Mouse (Mus musculus): ENCODE measurements at regions not wholly inside any gene's neighbourhood (a gene's known extent, or its start where the extent isn't known, plus 50 kb on each side); places are given as distances from the start of the nearest gene placed in this dataset.

DNA sequence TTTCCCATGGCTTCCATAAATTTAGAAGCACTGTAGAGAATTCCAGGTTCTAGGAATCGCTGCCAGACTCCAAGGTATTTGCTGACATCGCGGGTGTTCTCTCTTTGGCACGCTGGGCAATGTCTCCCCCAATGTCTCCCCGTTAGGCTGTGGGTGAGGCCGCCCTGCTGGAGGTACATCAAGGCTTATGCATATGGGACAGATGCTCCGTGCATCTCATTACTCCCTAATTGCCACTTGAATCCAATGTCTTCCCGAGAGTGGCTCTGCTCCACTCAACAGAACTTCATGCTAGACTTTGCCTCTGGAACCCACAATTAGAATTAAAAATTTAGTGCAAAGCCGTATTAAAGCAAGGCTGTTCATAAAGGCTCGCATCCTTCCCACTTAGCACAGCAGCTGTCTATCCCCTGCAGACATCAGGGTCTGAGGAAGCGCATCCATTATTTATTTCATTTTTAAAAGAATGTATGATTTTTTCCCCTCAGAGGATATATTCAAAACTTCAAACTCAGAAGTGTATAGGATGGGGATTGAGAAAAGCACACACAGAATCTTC lies 120.9 kb downstream of the Cd55b start:
- TF ChIP-seq KAT2A (IDR thresholded peaks at IDR 0.05; ENCODE audit: insufficient replicate concordance, low read length) (no peak), POLR2A (IDR thresholded peaks at IDR 0.05; ENCODE audit: low read depth, low read length) (no peak), UBTF (IDR thresholded peaks at IDR 0.05; ENCODE audit: low read depth, low read length) (no peak), EP300 (IDR thresholded peaks at IDR 0.05; ENCODE audit: low read length) (no peak), TBP (conservative IDR thresholded peaks at IDR 0.05; ENCODE audit: low read depth, low read length) (no peak), MAFK (IDR thresholded peaks at IDR 0.05; ENCODE audit: insufficient replicate concordance, low read length) (no peak), CHD1 (IDR thresholded peaks at IDR 0.05; ENCODE audit: low read depth, low read length) (no peak), CTCF (conservative IDR thresholded peaks at IDR 0.05 in 1 of 2, IDR thresholded peaks at IDR 0.05 in 1 of 2; ENCODE audit: low read depth in 2 of 2, low read length in 2 of 2) (no peak), SMC3 (IDR thresholded peaks at IDR 0.05; ENCODE audit: low read depth, low read length) (no peak), PAX5 (IDR thresholded peaks at IDR 0.05; ENCODE audit: low read length) (no peak), GABPA (IDR thresholded peaks at IDR 0.05; ENCODE audit: insufficient replicate concordance, low read depth, low read length) (no peak), MAX (IDR thresholded peaks at IDR 0.05; ENCODE audit: low read length) (no peak), USF1 (IDR thresholded peaks at IDR 0.05; ENCODE audit: low read depth, low read length) (no peak)
